Mouse (Mus musculus) CD4-positive, CD25-positive, alpha-beta regulatory T cell, adult 2 months (primary cell): Measurements from ENCODE around the gene Tdrd9.

ENCODE experiments used
- DNase-seq: peaks from one replicate; pipeline ENCODE4 v3.0.0-alpha.2; 2012; ENCODE audit warnings: low read depth, low spot score

Gene Tdrd9

DNA sequence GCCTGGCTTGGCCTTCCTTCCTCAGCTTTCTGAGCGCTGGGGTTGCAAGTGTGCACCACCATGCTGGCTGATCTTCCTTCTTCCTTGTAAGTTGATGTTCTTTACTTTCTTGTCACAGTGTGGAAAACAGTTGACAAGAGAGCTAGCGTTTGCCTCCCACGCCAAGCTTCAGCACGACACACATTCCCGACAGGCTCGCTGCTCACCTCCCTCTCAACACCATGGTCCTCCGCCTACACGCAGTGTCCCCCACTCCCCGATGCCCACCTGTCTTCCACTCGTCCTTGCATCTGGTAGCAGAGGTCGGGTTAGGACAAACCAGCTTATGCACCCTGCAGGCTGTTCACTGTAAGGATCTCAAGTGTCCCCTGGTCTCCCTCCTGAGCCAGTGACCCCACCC, 133.5 kb downstream of the Tdrd9 start:
- no peak for DNase-seq

DNA sequence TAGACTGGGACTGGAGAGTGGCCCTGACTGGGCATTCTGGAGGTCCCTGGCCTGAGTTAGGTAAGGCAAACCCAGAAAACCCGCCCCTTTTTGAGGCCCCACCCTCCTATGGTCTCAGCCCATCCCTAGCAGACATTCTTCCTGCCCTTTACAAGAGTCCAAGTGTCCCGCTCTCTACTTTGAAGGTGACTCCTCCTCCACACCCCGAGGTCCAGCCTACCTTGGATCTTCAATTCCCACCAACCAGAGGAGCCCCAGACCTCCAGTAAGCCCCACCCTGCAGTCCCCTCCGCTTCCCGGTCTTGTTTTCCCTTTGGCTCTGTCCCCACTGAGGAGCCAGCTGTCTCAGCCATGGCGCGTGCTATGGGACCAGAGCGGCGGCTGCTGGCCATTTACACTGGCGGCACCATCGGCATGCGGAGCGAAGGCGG, 135.2 kb downstream of the Tdrd9 start, which contains the start of gene Aspg:
TSS of gene Aspg (plus strand) at position 139 of the 431 bp plus-strand sequence.
- DNase-seq, result no peak

DNA sequence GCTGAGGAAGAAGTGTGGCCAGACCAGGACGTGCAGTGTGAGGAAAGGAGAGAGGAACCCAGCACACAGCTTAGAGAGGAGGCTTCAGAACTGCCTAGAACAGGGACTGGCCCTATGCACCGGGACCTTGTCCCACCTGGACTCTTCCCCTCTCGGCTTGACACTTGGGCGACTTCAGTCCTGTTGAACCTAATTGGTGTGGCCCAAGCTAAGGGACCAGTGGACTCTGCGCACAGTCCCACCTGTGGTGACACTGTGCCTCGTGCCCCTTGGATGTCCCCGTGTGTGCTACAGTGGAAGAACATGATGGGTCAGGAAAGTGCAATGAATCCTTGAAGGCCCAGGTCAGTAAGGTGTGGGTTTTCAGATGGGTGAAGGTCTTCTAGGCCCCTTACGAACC, 136.3 kb downstream of the Tdrd9 start:
- no peak for DNase-seq

DNA sequence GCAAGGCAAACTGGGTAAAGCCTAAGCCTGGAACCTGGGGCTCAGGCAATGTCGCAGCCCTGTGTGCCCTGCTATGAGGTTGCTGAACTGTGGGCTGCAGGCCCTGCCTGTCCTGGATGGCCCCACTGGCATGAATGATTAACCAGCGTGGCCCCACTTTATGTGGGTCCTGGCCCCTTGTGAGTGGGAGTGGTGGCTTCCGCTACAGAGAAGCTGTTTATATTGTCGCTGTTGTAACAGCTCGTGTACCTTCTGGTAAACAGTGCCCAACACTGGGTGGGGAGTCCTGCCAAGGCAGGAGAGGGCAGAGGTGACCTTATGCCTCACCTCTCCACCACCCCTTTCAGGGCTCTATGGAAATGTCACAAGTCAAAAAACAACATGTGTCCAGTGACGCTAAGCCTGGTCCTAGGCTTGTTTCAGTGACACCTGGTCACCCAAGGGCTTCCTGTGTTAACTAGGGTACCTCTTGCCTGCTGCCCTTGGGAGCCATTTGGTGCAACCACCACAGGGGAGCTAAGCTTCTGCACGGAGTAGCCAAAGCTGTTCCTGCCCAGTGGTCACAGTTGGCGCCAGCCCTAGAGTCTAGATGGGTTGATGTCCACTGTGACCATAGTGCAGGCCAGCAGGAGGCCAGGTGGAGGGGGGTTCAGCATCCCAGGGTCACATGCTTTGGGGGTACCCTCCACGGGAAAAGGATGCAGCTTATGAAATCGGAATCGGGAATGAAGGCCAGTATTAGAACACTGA, 137.5 kb downstream of the Tdrd9 start:
- no peak for DNase-seq

DNA sequence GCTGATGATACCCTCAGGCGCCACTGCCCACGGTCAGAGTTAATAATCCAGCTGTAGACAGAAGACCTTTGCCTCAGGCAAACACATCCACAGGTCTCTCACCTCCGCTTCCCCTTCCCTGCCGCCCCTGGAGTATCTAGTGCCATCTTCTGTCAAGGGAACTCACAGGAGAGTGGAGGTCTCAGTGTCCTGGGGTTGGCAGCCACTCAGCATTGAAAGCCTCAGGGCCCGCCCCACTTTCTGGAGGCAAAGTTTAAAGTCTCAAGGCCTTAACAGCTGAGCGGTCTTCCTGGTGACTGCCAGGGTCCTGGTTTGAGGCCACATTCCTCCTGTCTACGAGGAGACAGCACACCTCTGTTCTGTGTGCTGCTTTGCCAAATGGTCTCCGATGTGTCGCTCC, 138.3 kb downstream of the Tdrd9 start:
- no peak for DNase-seq

DNA sequence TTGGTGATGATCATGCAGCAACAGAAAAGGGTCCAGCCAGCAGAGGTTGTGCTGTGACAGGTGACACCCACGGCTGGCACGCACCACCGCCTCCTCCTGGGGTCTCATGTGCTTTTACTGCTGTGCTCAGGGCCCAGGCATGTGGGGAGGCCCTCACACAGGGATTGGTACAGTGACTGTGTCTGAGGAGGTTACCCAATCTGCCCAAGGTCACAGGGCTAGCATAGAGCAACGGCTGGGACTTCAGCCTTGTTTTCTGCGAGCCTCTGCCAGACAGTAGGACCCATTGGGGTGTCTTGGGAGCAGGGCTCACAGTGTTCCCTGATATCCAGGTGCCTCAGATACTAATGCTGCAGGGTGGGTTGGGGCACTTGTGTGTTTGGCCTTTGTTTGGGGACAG, 140.0 kb downstream of the Tdrd9 start:
- DNase-seq, result no peak

DNA sequence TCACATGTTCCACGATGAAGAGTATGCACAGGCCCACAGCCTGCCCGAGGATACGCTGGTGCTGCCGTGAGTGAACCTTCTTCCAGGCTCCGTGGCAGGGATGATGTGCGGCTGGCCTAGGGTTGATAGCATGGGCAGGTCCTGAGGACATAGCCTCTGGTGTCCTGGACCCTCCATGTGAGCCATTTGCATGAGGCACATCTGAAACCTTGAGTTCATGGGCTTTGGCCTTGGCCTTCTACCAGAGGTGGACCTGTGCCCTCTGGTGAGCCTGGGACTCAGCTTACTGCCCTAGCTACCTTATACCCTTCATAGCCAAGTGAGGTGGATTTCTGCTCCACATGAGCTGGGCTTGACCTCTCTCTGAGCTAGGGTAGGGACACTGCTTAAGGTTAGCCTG, 140.9 kb downstream of the Tdrd9 start:
- DNase-seq, result no peak

DNA sequence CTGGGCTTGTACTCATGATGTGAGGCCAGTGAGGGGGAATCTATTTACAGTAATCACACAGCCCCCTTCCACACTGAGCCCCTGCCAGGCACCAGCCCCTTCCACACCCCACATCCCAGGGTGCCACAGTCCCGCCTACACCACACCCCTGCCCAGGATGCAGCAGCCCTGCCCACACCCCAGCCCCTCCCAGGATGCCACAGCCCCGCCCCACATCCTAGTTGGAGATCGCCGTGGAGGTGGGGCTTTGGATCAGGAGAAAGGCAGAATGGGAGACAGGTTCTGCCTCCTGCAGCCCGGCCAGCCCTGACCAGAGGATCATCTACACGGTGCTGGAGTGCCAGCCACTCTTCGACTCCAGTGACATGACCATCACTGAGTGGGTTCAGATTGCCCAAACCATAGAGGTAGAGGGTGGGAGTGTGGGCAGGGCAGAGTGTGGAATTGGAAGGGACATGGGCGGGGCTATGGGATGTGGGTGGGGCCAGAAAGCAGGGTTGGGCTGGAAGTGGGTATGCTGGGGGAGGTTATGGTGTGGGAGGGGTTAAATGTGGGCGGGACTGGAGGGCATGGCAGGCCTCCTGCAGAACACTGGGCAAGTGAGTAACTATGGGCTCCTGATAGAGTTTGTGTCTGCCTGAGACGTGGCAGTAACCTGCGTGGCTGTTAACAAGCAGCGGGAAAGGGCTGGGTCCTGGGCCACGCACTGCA, 141.5 kb downstream of the Tdrd9 start:
- peak; percentile 18 for DNase-seq

DNA sequence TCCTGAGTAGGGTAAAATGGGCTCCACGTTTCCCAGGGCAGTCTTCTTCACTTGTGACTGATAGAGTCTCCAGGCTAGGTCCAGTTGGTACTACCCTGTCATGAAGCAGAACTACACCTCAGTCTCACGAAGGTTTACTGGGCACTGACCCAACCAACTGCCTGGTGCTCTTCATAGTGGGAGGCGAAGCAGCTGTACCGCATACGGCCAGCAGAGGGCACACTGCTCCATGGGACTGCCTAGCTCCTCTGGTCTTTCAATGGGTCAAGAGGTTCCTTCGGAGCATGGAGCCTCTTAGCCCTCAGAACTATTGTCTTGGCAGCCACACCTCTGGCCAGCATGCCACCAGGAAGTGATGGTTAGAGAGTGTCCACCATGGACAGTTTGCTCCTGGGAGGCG, 142.4 kb downstream of the Tdrd9 start:
- peak; percentile 83 for DNase-seq

DNA sequence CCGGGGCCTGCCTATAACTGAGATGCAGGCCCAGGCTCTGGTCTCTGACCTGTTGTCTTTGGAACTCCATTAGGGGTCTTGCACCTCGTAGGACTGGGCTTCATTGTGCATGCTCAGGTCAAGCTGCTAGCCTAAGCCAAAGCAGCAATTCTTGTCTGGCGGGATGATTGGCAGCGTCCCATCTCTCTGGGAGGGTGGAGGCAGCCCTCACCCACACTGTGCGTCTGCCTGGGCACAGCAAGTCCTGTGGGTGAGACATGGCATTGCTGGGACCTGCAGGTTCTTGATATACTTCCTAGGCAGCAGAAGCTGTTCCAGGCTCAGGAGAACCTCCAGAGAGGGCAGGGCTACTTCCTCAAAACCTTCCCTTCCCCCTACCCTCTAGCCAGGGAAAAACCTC, 145.6 kb downstream of the Tdrd9 start:
- DNase-seq, result no peak

DNA sequence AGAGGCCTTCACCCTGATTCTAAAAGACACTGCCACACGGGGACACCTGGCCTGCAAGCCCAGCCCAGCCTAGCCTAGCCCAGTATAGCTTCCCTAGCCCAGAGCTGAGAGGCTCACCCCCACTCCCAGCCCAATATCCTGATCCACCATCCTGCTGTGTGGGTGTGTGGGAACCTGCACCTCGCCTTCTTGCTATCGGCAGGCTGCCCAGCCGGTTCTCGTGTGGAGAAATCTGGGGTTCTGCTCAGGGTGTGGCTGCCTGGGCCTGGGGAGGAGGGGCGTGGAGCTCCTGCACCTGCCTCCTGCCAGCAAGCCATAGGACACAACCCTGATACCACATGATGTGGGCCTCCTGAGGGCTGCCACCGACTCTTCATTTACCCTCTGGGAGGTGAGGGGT, 146.3 kb downstream of the Tdrd9 start:
- no peak for DNase-seq
